Mouse (Mus musculus): ENCODE measurements around the gene H2afy. TPM values are rescaled to one million over a fixed set of nuclear protein-coding genes. Genes with fewer than 3 reads are reported as not detected.

Gene H2afy
- polyA plus RNA-seq, 1 experiment, result 408 TPM

- no peak overlapping the region for H3K27ac ChIP-seq (ENCODE audit: insufficient read depth, low read depth, low read length)
- no peak for TF ChIP-seq POLR2A (IDR thresholded peaks at IDR 0.05; ENCODE audit: insufficient read depth, low read depth, low read length)
- no peak for TF ChIP-seq CTCF (IDR thresholded peaks at IDR 0.05; ENCODE audit: insufficient read depth, low read depth, low read length)
- 36% methylated on average over 13 of the region's 14 CpGs for WGBS
- H3K4me3 ChIP-seq (ENCODE audit: insufficient read depth, low read depth, low read length), result no peak overlapping the region
- no peaks in the 10 kb centered on the region; the same call in 1 of the 2 replicates for H3K4me1 ChIP-seq (ENCODE audit: control insufficient read depth, insufficient read depth, low read length)
Measured at GRCm38 (mm10) chr13:56167446-56168402, 31.6 kb upstream of the H2afy start.

DNA sequence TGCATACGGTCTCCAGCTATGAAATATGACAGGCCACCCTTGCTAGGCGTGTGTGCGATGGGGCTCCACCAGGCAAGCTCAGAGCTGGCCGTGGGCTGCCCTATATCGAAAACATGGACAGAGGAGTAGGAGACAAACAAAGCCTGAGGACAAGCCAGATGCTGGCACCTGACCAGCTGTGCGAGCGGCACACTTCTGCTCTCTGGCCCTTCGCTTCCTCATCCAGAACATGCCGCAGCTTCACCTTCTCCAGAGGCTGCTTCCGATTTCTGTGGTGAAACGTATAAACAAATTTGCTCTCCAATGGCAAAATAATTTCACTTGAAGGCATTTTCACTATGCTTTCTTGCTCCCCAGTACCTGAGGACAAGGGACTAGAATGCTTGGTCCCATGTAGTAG lies 29.4 kb upstream of the H2afy start:
- 91% methylated on average over 11 of the region's 11 CpGs for WGBS
- Histone ChIP-seq H3K4me3 (ENCODE audit: insufficient read depth, low read depth, low read length) (no peak overlapping the region), H3K4me1 (ENCODE audit: control insufficient read depth, insufficient read depth, low read length) (no peaks in the 10 kb centered on the region; the same call in 1 of the 2 replicates), H3K27ac (ENCODE audit: insufficient read depth, low read depth, low read length) (no peak overlapping the region)
- TF ChIP-seq POLR2A (IDR thresholded peaks at IDR 0.05; ENCODE audit: insufficient read depth, low read depth, low read length), result no peak
- TF ChIP-seq CTCF (IDR thresholded peaks at IDR 0.05; ENCODE audit: insufficient read depth, low read depth, low read length), result no peak

GRCm38 (mm10) chr13:56164372-56164771 lies 28.2 kb upstream of the H2afy start:
- H3K27ac ChIP-seq (ENCODE audit: insufficient read depth, low read depth, low read length), result no peak overlapping the region
- H3K4me3 ChIP-seq (ENCODE audit: insufficient read depth, low read depth, low read length), result no peak overlapping the region
- no peaks in the 10 kb centered on the region; the same call in 1 of the 2 replicates for H3K4me1 ChIP-seq (ENCODE audit: control insufficient read depth, insufficient read depth, low read length)
- no peak for TF ChIP-seq POLR2A (IDR thresholded peaks at IDR 0.05; ENCODE audit: insufficient read depth, low read depth, low read length)
- no peak for TF ChIP-seq CTCF (IDR thresholded peaks at IDR 0.05; ENCODE audit: insufficient read depth, low read depth, low read length)
- 94% methylated on average over 3 of the region's 3 CpGs for WGBS

GRCm38 (mm10) chr13:56163751-56164150 lies 27.6 kb upstream of the H2afy start:
- no peaks in the 10 kb centered on the region; the same call in 1 of the 2 replicates for H3K4me1 ChIP-seq (ENCODE audit: control insufficient read depth, insufficient read depth, low read length)
- WGBS, result 59% methylated on average over 6 of the region's 6 CpGs
- no peak overlapping the region for H3K4me3 ChIP-seq (ENCODE audit: insufficient read depth, low read depth, low read length)
- no peak for TF ChIP-seq CTCF (IDR thresholded peaks at IDR 0.05; ENCODE audit: insufficient read depth, low read depth, low read length)
- TF ChIP-seq POLR2A (IDR thresholded peaks at IDR 0.05; ENCODE audit: insufficient read depth, low read depth, low read length), result no peak
- H3K27ac ChIP-seq (ENCODE audit: insufficient read depth, low read depth, low read length), result no peak overlapping the region

- WGBS, result 92% methylated on average over 6 of the region's 6 CpGs
- no peak overlapping the region for H3K27ac ChIP-seq (ENCODE audit: insufficient read depth, low read depth, low read length)
- TF ChIP-seq POLR2A (IDR thresholded peaks at IDR 0.05; ENCODE audit: insufficient read depth, low read depth, low read length) (no peak), CTCF (IDR thresholded peaks at IDR 0.05; ENCODE audit: insufficient read depth, low read depth, low read length) (no peak)
- H3K4me1 ChIP-seq (ENCODE audit: control insufficient read depth, insufficient read depth, low read length), result no peaks in the 10 kb centered on the region; the same call in 1 of the 2 replicates
- H3K4me3 ChIP-seq (ENCODE audit: insufficient read depth, low read depth, low read length), result no peak overlapping the region
Measured at GRCm38 (mm10) chr13:56162859-56163258, 26.7 kb upstream of the H2afy start.

GRCm38 (mm10) chr13:56159614-56160363 lies 23.6 kb upstream of the H2afy start:
- H3K4me1 ChIP-seq (ENCODE audit: control insufficient read depth, insufficient read depth, low read length), result no peaks in the 10 kb centered on the region; the same call in 1 of the 2 replicates
- 79% methylated on average over 17 of the region's 17 CpGs for WGBS
- H3K4me3 ChIP-seq (ENCODE audit: insufficient read depth, low read depth, low read length), result no peak overlapping the region
- no peak overlapping the region for H3K27ac ChIP-seq (ENCODE audit: insufficient read depth, low read depth, low read length)
- no peak for TF ChIP-seq POLR2A (IDR thresholded peaks at IDR 0.05; ENCODE audit: insufficient read depth, low read depth, low read length)
- no peak for TF ChIP-seq CTCF (IDR thresholded peaks at IDR 0.05; ENCODE audit: insufficient read depth, low read depth, low read length)

DNA sequence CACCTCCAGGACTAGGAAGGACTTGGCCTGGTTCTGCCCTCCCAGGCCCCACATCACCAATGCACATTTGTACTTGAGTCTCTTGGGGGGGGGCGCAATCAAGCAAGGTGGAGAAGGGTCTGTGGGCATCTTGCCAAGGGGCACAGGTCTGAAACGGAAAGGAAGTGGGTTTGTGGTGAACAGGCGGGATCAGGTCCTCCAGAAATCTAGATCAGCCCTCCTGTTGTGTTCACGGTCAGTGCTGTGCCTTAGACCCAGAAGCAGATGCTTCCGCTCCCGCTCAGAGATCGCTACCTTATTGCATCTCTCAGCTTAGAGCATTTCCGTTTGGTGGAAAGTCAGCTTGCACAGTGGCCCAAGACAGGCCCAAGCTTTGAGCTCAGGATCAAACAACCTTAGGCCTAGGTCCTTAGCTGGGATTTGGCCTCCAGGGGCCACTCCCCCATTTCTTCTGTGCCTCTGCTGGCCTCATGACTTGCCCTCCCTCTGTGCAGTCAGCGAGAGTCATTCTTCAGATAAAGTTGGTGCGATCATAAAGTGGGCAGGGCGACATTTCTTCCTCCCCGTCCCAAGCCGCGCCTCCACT lies 22.9 kb upstream of the H2afy start:
- H3K4me1 ChIP-seq (ENCODE audit: control insufficient read depth, insufficient read depth, low read length), result no peaks in the 10 kb centered on the region; the same call in 1 of the 2 replicates
- H3K27ac ChIP-seq (ENCODE audit: insufficient read depth, low read depth, low read length), result no peak overlapping the region
- no peak overlapping the region for H3K4me3 ChIP-seq (ENCODE audit: insufficient read depth, low read depth, low read length)
- TF ChIP-seq POLR2A (IDR thresholded peaks at IDR 0.05; ENCODE audit: insufficient read depth, low read depth, low read length) (no peak), CTCF (IDR thresholded peaks at IDR 0.05; ENCODE audit: insufficient read depth, low read depth, low read length) (no peak)
- 86% methylated on average over 14 of the region's 14 CpGs for WGBS

GRCm38 (mm10) chr13:56155671-56156070 lies 19.5 kb upstream of the H2afy start:
- WGBS, result 77% methylated on average over 7 of the region's 7 CpGs
- no peak overlapping the region for H3K27ac ChIP-seq (ENCODE audit: insufficient read depth, low read depth, low read length)
- TF ChIP-seq POLR2A (IDR thresholded peaks at IDR 0.05; ENCODE audit: insufficient read depth, low read depth, low read length) (no peak), CTCF (IDR thresholded peaks at IDR 0.05; ENCODE audit: insufficient read depth, low read depth, low read length) (no peak)

More at GRCm38 (mm10) chr13:56155671-56156070, 19.5 kb upstream of the H2afy start:
- peaks cover 5% of the 10 kb centered on the region for H3K4me1 ChIP-seq (ENCODE audit: control insufficient read depth, insufficient read depth, low read length)
- no peak overlapping the region for H3K4me3 ChIP-seq (ENCODE audit: insufficient read depth, low read depth, low read length)

Data from olfactory bulb, adult 2 months (tissue).